ENCODE assay signal across 9 mouse cellular contexts in the genomic region with DNA sequence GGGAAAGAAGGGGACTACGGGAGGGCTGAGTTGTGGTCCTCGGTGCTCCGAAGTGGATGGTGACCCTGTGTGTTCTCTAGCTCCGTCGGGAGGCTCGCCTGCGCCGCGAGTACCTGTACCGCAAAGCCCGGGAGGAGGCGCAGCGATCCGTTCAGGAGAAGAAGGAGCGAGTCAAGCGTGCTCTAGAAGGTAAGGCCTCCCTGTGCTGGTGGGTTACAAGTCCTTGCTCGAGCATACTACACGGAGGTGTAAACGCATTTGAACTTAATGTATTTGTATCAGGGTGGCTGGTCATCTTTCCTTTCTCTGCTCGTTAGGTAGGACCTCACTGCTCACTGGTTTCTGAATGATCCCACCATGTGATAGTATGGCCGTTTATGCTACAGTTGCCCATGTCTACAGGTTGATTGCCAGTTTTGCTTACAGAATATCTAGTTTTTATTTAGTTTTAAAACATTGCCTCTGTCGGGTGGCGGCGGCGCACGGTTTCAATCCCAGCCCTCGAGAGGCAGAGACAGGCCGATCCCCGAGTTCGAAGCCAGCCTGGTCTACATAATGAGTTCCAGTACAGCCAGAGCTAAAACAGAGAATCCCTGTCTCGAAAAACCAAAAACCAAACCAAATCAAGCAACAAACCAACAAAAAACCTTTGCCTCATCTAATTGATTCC. TPM values are rescaled to one million over a fixed set of nuclear protein-coding genes. Genes with fewer than 3 reads are reported as not detected.
DNase-seq lines count a peak whose midpoint lies in the region; ATAC-seq and TF ChIP-seq lines count a peak whose summit lies in the region.
"Had no signal": no experiment of that assay in that cellular context is flagged by ENCODE, and none has a peak within 500 bp of the region (broad histone marks: within the 10 kb centered on the region; RNA-seq: fewer than 3 reads in every experiment).

No protein-coding gene starts in this region.

- no peak for DNase-seq in kidney, adult 2 months
- no peak for DNase-seq in kidney, postnatal 36 days
- no peak for DNase-seq in G1E (ENCODE audit: low spot score)
- no peak for DNase-seq in left cerebral cortex, postnatal 36 days (ENCODE audit: low spot score in 2 of 2)
- no peak for DNase-seq in frontal cortex, postnatal 10 days (ENCODE audit: low spot score in 2 of 2)

- H3K36me3 ChIP-seq in kidney, adult 2 months (ENCODE audit: control insufficient read depth, insufficient read depth, low read length) = no peaks in the 10 kb centered on the region; the same call in 1 of the 2 replicates
- peaks cover 67% of the 10 kb centered on the region for H3K36me3 ChIP-seq in G1E (replicated peaks)
- peaks cover 42% of the 10 kb centered on the region for H3K36me3 ChIP-seq in limb, embryonic 13.5 days
- H3K36me3 ChIP-seq in neural tube, embryonic 15.5 days = peaks cover 28% of the 10 kb centered on the region

- peak; percentile 46 for TF ChIP-seq POLR2A in kidney, adult 2 months (IDR thresholded peaks at IDR 0.05; ENCODE audit: low read depth, low read length)

- peak; percentile 31; the same call in 1 of the 2 replicates for TF ChIP-seq CTCF in kidney, adult 2 months (conservative IDR thresholded peaks at IDR 0.05; ENCODE audit: insufficient read depth, insufficient read length, low read depth, low read length)
- TF ChIP-seq CTCF in G1E (IDR thresholded peaks at IDR 0.05; ENCODE audit: low read depth, low read length) = no peak

- intact Hi-C loops in left cerebral cortex, postnatal 36 days (cut with DNase I) = loop anchor here (10.0 kb wide), 2 partner anchors 145 to 225 kb away; no protein-coding TSS in a partner anchor

- no peaks in the 10 kb centered on the region for H3K27me3 ChIP-seq in kidney, adult 2 months (replicated peaks; ENCODE audit: control insufficient read depth, insufficient read depth, low read length)
- H3K27me3 ChIP-seq in G1E (ENCODE audit: insufficient read depth, low read length) = no peaks in the 10 kb centered on the region
- no peaks in the 10 kb centered on the region for H3K27me3 ChIP-seq in limb, embryonic 13.5 days
- no peaks in the 10 kb centered on the region for H3K27me3 ChIP-seq in neural tube, embryonic 15.5 days (replicated peaks)

- H3K4me3 ChIP-seq in kidney, adult 2 months (ENCODE audit: insufficient read depth, low read depth, low read length) = peak overlapping the region; percentile 82
- H3K4me3 ChIP-seq in G1E (ENCODE audit: low read depth, low read length) = peak overlapping the region; percentile 74
- peak overlapping the region; percentile 66 for H3K4me3 ChIP-seq in limb, embryonic 13.5 days
- peak overlapping the region; percentile 83 for H3K4me3 ChIP-seq in neural tube, embryonic 15.5 days (replicated peaks)

- H3K27ac ChIP-seq in kidney, adult 2 months (ENCODE audit: insufficient read depth, low read depth, low read length) = no peak overlapping the region; the same call in 1 of the 2 replicates
- H3K27ac ChIP-seq in limb, embryonic 13.5 days = 0 out of 2 replicates have a peak overlapping the region, but pooled peaks have one; percentile 16
- H3K27ac ChIP-seq in neural tube, embryonic 15.5 days (replicated peaks) = peak overlapping the region; percentile 88

- peak overlapping the region; percentile 79 for H3K4me2 ChIP-seq in limb, embryonic 13.5 days (replicated peaks)
- H3K4me2 ChIP-seq in neural tube, embryonic 15.5 days = peak overlapping the region; percentile 68

- no peak for ATAC-seq in G1E (ENCODE audit: extremely low read depth, insufficient number of reproducible peaks, low FRiP score, poor library complexity, severe bottlenecking)
- ATAC-seq in erythroblast, adult 5-6 weeks (replicated peaks; ENCODE audit: low FRiP score, poor library complexity, severe bottlenecking) = peak; percentile 64
- peak; percentile 36 for ATAC-seq in limb, embryonic 13.5 days (ENCODE audit: low FRiP score, low read depth)
- peak; percentile 37 for ATAC-seq in neural tube, embryonic 15.5 days (ENCODE audit: low FRiP score)

- no peaks in the 10 kb centered on the region for H3K4me1 ChIP-seq in kidney, adult 2 months (ENCODE audit: control insufficient read depth, insufficient read depth, low read length)
- H3K4me1 ChIP-seq in G1E (ENCODE audit: insufficient read depth, low read depth, low read length) = peaks cover 37% of the 10 kb centered on the region
- peaks cover 16% of the 10 kb centered on the region for H3K4me1 ChIP-seq in limb, embryonic 13.5 days
- H3K4me1 ChIP-seq in neural tube, embryonic 15.5 days = peaks cover 26% of the 10 kb centered on the region

- H3K9me3 ChIP-seq in G1E (replicated peaks) = no peaks in the 10 kb centered on the region; the same call in 1 of the 2 replicates
- H3K9me3 ChIP-seq in limb, embryonic 13.5 days = no peaks in the 10 kb centered on the region
- H3K9me3 ChIP-seq in neural tube, embryonic 15.5 days (replicated peaks) = no peaks in the 10 kb centered on the region

- H3K9ac ChIP-seq in limb, embryonic 13.5 days = peak overlapping the region; percentile 62
- H3K9ac ChIP-seq in neural tube, embryonic 15.5 days (replicated peaks) = peak overlapping the region; percentile 60

- WGBS in kidney, adult 2 months = 8% methylated on average over 31 of the region's 31 CpGs
- WGBS in limb, embryonic 13.5 days = 7% methylated on average over 31 of the region's 31 CpGs
- WGBS in neural tube, embryonic 15.5 days = 9% methylated on average over 31 of the region's 31 CpGs

RNA-seq across cellular contexts. Expression of a gene that starts 0.4 kb away (rescaled TPM):
- polyA plus RNA-seq in kidney, adult 2 months (2012; rRNA removed) = 64.7 and 71.4 TPM in 2 replicates
- 121 and 129 TPM in 2 replicates for total RNA-seq in G1E (2014; fragmentation: Nextera tagmentation)
- 35.5 and 36.5 TPM in 2 replicates for total RNA-seq in G1E (2017)
- polyA plus RNA-seq in G1E (2012) = 50.4 and 71.2 TPM in 2 replicates
- 20.5 and 20.6 TPM in 2 replicates for total RNA-seq in erythroblast, adult 5-6 weeks (2015; ENCODE audit: low replicate concordance)
- total RNA-seq in erythroblast, adult 5-6 weeks (2017; ENCODE audit: low replicate concordance) = 5.8 and 6.1 TPM in 2 replicates
- polyA plus RNA-seq in limb, embryonic 13.5 days (2015; fragmentation: Nextera tagmentation; extraction: Ambion mirVana) = 74.9 and 81.3 TPM in 2 replicates
- polyA plus RNA-seq in neural tube, embryonic 15.5 days (2015; fragmentation: Nextera tagmentation; extraction: Ambion mirVana) = 48.6 and 61.0 TPM in 2 replicates
- total RNA-seq in left cerebral cortex, postnatal 36 days (2021) = 10 to 100 TPM; 29.7 to 35.1 TPM

RNA-seq across cellular contexts. Expression of a gene that starts 0.6 kb away (rescaled TPM):
- 20.0 and 21.7 TPM in 2 replicates for polyA plus RNA-seq in kidney, adult 2 months (2012; rRNA removed)
- total RNA-seq in G1E (2014; fragmentation: Nextera tagmentation) (97.1 and 135 TPM in 2 replicates), G1E (2017) (146 TPM in 2 replicates)
- polyA plus RNA-seq in G1E (2012) = 60.5 and 74.6 TPM in 2 replicates
- total RNA-seq in erythroblast, adult 5-6 weeks (2015; ENCODE audit: low replicate concordance) = 21.1 and 25.5 TPM in 2 replicates
- total RNA-seq in erythroblast, adult 5-6 weeks (2017; ENCODE audit: low replicate concordance) = 9.9 and 12.1 TPM in 2 replicates
- polyA plus RNA-seq in limb, embryonic 13.5 days (2015; fragmentation: Nextera tagmentation; extraction: Ambion mirVana) = 50.7 and 51.5 TPM in 2 replicates
- polyA plus RNA-seq in neural tube, embryonic 15.5 days (2015; fragmentation: Nextera tagmentation; extraction: Ambion mirVana) = 63.9 and 65.2 TPM in 2 replicates
- 10 to 100 TPM; 15.2 to 16.5 TPM for total RNA-seq in left cerebral cortex, postnatal 36 days (2021)

RNA-seq across cellular contexts. Expression of a gene that starts 19.5 kb away (rescaled TPM):
- polyA plus RNA-seq in kidney, adult 2 months (2012; rRNA removed) = 42.4 and 44.6 TPM in 2 replicates
- total RNA-seq in G1E (2014; fragmentation: Nextera tagmentation) (47.9 and 57.9 TPM in 2 replicates), G1E (2017) (104 and 190 TPM in 2 replicates)
- 117 and 173 TPM in 2 replicates for polyA plus RNA-seq in G1E (2012)
- total RNA-seq in erythroblast, adult 5-6 weeks (2015; ENCODE audit: low replicate concordance) = 7.3 and 13.4 TPM in 2 replicates
- total RNA-seq in erythroblast, adult 5-6 weeks (2017; ENCODE audit: low replicate concordance) = 23.1 and 47.7 TPM in 2 replicates
- 12.5 and 19.3 TPM in 2 replicates for polyA plus RNA-seq in limb, embryonic 13.5 days (2015; fragmentation: Nextera tagmentation; extraction: Ambion mirVana)
- polyA plus RNA-seq in neural tube, embryonic 15.5 days (2015; fragmentation: Nextera tagmentation; extraction: Ambion mirVana) = 6.0 and 18.1 TPM in 2 replicates
- 1 to 10 TPM; 3.5 to 6.1 TPM for total RNA-seq in left cerebral cortex, postnatal 36 days (2021)

RNA-seq across cellular contexts. Expression of a gene that starts 58.1 kb away (rescaled TPM):
- polyA plus RNA-seq in kidney, adult 2 months (2012; rRNA removed) = 0.11 and 0.37 TPM in 2 replicates
- not detected in 2 replicates for total RNA-seq in G1E (2014; fragmentation: Nextera tagmentation)
- total RNA-seq in G1E (2017) = 0.22 TPM in 1 of 2 replicates, not detected in the other
- not detected in 2 replicates for polyA plus RNA-seq in G1E (2012)
- total RNA-seq in erythroblast, adult 5-6 weeks (2015; ENCODE audit: low replicate concordance) = not detected in 2 replicates
- not detected in 2 replicates for total RNA-seq in erythroblast, adult 5-6 weeks (2017; ENCODE audit: low replicate concordance)
- polyA plus RNA-seq in limb, embryonic 13.5 days (2015; fragmentation: Nextera tagmentation; extraction: Ambion mirVana) = not detected in 2 replicates
- polyA plus RNA-seq in neural tube, embryonic 15.5 days (2015; fragmentation: Nextera tagmentation; extraction: Ambion mirVana) = not detected in 2 replicates
- not detected for total RNA-seq in left cerebral cortex, postnatal 36 days (2021)
- total RNA-seq: adrenal gland, adult 18-20 months had no signal
